Mouse (Mus musculus) WW6 (cell line): ENCODE measurements around the gene Cntfr.
A peak's percentile ranks its signal among the peaks of the same experiment; 100 is the strongest.

Experiments
- DNase-seq: peaks from one replicate; pipeline ENCODE4 v3.0.0-alpha.2; 2013; ENCODE audit warnings: low read depth, low spot score

The Cntfr gene

DNA sequence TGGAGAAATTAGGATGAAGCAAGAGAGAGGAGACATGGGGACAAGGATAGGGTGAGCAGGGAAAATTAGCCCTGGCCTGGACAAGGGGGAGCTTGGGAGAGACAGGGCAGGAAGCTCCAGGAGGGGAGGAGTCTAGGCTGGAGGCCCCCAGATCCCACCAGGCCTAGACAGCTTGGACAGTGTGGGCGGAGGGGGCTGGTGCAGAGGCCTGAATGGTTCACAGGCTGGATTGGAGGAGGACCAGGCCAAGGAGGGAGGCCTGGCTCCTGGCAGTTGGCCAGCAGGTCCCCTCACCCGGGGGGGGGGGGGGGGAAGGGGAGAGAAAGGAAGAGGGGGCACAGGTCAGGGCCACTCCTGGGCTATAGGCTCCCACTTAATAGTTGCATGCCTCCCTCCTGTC is 17.6 kb downstream of the Cntfr start:
- DNase-seq: no peak

DNA sequence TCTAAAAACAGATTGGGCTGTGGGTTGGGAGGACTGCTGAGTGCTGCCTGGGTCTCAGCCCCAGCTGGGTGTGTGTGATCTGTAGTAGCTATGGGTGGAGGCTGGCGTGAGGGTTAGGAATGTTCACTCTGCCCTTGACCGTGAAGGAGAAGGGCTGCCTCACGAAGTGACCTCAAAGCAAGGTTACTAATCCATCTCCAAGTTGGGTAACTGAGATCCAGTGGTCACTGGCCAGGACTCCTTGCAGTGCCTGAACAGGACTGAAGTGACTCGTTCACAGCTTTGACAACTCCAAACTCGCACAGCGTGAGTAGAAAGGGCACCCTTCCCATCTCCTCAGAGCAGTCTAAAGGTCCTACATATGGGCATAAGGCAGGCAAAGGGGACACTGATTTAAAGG is 18.0 kb downstream of the Cntfr start:
- DNase-seq: no peak

DNA sequence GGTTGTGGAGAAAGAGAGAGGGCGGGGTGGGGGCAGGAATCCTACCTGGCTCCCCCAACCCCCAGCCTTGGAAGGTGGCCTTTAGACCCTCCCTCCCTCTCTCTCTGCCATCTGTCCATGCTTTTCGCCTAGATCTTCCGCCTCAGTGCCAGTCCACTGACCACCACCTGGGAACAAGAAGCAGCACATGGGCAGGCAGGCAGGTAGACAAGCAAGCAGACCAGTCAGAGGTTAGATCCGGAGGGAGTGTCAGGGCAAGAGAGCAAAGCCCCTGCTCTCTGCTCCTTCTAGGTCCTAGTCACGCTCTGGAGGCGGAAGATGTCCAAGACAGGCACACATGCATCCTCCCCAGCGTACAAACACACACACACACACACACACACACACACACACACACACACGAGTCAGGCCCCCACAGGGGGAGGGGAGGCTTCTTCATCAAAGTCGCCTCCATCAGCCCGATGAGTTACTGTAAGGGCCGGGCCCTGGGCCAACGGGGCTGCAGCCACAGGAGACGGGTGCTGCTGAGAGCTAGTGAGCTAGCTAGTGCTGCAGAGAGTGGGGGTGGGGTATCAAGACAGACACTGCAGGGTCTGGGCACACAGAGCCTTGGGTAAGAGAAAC is 19.8 kb downstream of the Cntfr start:
- no peak for DNase-seq

DNA sequence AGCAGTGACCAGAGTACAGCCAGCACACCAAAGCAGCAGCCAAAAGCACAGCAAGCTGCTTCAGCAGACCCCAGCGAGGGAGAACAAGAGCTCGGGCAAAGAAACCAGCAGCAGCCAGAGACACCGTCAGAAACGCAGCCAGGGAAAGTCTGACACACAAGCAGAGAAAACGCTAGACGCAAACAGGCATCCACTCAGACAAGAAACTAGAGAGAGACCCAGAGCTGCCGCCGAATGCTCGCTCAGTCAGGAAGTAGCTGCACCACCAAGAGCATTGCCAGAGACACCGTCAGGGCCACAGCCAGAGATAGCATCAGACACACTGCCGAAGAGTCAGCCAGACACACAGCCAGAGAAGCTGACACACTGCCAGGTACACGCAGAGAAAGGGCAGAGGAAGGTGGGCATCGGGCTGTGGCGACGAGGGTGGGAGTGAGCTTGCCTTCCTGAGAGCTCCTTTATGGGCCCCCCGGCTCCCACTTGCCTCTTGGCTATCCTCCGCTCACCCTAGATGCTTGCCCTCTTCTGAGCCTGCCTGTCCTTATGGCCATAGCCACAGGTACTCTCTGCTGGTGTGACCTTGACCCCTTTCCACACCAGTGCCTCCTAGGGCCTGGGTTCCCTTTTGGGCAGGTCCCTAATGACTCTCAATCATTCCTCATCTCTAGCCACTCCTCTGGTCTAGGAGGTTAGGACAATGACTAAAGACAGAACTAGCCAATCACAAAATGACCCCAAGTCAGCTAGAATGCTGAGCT is 20.5 kb downstream of the Cntfr start:
- DNase-seq: no peak

DNA sequence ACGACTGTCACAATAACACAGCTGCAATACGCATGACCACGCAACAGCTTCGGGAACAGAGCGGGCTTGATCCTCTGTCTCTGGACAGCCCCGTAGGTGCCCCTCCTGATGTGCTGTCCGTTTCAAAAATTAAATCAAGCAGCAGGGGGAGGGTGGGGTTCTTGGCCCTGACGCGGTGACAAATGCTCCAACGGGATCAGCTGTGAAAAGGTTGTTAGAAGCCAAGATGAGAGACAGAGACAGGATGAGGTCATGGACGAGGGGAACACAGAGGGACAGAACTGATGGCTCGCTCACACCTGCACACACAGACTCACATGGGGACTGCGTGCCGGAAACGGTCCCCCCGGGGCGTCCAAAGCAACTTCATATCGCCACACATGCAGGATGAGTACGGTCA is 23.7 kb downstream of the Cntfr start:
- no peak for DNase-seq

DNA sequence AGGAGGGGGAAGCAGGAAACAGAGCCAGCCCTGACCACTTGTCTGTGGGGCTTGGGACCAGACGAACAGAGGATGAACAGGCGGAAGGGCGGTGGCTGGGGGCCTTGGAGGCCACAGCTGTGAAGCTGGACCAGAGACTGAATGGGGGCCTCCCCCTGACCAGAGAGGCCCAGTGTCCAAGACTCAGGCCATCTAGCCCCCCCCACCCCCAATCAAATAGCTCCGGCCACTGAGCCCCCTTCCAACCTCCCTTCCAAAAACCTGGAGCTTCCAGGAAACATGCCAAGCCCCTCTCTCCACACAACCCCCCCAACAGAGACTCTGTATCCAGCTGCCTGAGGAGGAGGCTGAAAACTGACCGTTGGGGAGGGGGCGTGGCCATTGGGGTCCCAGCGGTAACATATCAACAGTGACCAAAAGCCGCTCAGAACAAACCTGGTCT is 24.3 kb downstream of the Cntfr start:
- DNase-seq: no peak

DNA sequence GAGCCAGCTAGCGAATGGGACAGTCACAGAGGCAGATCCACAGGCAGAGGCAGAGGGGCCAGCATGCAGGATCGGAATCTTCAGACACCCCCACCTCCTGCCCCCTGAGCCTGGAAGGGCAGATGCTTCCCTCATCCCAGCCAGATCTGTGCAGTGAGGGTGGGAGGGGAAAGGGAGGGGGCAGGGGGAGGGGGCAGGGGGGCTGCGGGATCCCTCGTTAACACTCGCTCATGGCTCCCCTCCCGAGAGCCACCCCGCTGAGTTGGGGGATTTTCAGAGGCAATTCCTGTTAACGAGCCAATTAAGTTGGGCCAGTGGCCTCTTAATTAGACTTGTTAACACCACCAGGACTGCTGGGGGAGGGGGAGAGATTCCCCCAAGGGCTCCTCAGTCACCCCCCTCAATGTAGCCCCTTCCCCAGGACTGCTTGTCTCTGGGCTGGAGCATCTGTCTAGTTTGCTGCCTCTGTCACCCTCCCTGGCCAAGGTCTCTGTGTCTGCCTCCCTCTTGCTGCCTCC is 24.9 kb downstream of the Cntfr start:
- DNase-seq: no peak

DNA sequence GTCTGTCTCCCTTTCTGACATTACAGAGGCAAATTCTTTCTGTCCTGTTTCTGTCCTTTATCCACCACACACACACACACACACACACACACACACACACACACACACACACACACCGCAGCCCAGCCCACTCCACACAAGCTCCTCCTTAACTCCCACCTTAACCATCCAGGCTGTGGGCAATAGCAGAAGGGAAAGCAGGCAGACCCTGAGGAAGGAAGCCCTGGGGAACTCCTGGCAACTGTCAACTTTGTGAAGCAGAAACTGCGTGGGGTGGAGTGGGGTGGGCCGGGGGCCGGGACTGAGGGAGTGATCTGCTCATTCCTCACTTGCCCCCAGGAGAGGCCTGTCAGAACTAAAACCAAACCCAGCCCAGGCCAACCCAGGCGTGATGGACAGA is 25.4 kb downstream of the Cntfr start:
- DNase-seq: no peak

DNA sequence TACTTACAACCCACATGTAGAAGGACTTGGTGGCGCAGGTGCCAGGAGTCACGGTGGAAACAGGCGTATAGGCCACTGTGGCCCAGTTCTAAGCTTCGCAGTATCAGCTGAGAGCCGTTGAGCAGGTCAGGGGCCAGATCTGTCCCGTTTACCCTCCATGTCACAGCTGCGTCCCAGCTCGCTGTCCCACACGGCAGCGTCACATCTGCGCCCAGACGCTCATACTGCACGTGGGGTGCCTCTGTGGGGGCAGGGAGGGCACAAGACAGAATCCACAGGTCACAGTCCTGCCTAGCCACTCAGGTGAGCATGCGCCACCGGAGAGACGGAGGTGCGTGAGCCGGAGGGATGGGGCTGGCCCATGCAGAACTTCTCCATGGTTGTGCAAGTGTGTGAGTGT is 26.1 kb downstream of the Cntfr start:
- DNase-seq: no peak

DNA sequence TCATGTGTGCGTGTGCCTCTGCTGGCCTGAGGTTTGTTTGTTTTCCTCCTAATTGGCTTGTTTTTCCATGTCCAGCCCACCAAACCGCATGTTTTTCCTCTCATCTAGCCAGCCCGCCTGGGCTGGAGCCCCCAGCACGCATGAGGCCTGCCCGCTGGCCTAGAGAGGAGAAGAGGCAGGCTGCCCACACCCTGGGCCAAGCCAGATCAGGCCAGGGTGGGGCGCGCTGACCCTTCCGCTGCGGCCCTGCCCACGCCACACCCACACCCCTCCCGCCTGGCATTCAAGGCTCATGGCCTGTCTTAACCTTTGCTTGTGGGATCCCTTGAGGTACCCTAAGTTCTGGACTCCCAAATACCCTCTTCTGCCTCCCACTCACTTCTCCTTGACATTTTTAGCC is 30.2 kb downstream of the Cntfr start:
- DNase-seq: no peak

DNA sequence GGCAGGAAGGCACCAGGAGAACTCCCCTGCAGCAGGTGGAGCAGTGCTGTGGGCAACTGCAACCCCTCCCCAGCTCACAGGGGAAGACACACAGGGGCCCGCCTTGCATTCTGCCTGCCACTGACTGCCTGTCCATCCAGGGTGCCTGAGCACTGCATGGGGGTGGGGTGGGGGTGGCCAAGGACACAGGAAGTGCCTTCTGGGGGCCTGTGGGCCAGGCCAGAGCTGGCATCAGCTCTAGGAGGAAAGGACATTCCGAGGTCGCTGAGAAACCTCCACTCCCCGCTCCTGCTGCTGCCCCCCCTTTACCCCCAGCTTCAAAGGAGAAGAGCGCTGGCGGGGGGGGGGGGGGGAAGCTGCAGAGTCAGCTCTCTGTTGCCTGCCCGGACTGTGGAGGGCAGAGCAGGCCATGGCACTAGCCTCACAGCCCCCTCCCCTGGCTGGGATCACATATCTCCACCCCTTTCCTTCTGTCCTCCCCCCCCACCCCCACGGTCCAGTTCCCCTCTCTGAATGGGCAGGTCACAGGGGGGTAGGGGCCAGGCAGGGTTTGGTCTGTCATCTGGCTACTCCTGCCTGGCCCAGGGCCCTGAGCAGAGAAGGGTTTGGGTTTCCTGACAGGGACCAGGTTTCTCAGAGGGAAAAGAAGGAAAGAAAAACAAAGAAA is 31.7 kb downstream of the Cntfr start:
- DNase-seq: no peak

DNA sequence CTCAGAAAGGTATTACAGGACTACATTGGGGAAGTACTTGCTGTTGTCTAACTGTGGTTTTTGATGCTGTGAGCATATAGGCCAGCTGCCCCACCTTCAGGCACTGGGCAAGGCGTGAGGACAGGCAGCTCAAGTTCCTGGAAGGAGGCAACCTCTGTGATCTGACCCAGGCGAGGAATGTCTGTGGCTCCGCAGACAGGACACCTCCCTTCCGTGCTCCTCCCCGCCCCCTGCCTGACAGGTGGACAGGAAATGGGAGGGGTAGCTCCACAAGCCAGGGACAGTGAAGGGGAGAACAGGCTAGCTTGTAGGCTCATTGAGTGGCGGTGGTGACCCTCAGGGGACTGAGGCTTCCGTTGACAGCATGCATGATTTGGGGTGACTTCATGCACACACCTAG is 32.4 kb downstream of the Cntfr start:
- DNase-seq: no peak

DNA sequence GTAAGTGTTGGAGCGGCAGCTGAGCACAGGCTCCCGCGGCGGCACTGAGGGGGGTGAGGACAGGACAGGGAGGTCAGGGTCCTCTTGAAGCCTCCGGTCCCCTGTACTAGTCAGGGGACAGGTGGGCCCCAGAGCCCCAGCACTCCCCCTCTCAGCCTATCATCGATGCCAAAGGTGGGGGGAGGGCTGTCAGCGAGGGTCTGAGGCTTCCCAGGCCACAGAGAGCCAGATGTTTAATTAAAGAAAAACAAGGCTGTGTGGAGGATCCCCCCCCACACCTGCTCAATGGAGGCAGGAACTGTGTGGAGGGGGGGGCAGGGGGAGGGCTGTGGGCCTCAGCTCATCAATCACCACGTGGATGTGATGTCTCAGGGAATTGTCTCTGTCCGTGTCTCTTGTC is 33.3 kb downstream of the Cntfr start:
- DNase-seq: no peak

DNA sequence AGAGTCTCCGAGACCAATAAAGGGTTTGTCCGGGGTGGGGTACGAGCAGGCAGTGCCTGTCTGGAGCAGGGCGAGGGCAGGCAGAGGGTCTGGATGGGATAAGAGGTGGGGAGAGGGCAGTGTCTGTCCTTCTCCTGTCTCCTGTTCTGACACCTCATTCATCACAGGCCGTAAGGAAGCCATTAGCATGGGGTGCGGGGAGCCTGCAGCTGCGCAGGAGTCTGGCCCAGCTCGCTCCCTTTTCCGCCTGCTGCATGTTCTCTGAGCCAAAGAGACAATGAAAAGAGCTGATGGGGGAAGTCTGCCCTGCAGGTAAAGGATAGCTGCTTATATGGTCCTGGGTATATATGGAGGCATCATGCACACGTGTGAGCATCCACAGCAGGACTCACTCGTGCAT is 34.2 kb downstream of the Cntfr start:
- no peak for DNase-seq

DNA sequence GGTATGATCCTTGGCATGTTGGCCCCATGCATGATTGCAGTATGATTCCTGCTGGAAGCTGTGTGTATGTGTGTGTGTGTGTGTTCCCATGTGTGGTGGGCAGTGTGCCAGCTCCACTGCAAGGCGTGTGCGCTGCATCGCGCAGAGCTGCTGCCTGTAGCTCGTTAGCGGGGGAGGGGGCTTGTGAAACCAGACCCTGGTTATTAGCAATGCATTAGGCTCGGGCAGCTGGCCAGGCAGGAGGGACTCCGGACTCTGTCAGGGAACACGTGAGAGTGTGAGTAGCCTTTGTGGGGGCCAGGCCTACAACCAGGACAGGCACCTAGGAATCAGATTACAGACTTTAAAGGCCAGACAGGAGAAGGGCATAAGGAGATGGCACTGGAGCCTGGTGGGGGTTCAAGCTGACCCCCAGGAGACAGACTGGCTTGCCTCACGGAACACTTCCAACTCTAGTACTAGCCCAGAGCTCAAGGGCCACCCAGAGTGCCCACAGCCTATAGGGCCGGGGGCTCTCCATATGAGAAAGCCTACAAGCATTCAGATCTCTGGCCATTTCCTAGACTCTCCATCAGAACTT is 35.9 kb downstream of the Cntfr start:
- DNase-seq: no peak

DNA sequence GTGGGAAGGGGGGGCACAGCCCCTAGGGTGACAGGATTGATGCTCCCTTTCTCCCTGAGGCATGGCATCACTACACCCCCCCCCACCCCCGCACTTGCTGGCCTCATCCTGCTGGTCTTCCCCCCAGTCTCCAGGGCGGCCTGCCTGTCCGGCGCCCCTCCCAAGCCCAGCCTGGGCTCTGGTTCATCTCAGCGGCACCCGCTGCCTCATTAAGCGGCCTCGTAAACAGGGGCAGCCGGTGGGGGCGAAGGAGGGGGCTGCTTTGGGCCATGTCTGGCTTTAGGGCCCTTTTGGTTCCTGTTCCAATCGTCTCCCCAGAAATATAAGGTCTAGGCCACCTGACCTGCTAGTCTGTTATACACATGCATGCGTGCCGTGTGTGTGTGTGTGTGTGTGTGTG is 37.3 kb downstream of the Cntfr start:
- DNase-seq: no peak

DNA sequence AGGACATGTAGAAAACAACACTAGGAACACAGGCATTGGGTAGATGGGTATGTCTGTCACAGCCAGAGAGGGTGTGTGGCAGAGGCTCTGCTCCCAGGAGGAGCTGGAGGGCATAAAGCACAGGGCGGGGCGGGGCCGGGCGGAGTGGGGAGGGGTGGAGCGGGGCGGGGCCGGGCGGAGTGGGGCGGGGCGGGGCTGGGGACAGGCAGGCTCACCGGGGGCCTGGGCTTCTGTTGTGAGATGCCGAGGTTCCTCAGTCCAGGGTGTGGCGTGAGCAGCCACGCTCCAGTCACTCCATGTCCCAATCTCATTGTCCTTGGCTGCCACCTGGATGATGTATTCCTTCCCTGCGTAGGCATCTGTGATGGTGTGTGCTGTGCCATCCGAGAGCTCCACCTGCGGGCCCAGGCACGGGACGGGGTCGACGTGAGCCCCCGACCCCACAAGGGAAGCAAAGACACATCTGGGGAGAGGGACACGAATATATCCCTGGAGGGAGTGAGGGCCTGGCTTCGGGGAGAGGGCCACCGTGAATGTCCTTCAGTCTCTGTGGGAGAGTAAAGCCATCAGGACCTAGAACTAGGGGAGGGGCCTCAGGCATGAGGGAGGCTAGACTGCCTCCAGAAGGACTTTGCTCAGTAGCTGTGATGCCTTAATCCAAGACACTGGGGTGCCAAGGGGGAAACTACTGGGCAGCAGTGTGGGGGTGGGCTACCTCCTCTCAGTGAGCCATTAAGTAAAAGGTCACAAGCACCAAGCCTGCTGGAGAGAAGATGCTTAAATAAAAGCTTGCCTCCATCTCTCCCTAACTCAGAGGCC is 38.1 kb downstream of the Cntfr start:
- DNase-seq: no peak

DNA sequence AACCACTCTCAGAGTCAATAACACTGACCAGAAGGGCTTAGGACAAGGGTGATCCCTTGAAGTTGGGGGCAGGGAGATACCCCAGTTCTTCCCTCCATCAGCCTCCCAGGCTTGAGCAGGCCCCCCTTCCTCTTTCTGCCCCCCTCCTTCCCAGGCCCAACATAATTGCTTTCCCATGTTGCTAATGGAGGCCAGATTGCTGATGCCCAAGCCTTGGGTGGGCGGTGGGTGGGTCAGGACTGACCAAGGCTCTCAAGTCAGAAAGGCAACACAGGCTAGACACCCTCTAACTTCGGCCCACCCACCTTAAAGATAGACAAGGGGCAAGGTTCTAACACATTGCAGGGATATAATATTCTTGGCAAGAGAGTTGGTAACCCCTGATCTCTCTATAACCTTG is 41.4 kb downstream of the Cntfr start:
- DNase-seq: no peak

DNA sequence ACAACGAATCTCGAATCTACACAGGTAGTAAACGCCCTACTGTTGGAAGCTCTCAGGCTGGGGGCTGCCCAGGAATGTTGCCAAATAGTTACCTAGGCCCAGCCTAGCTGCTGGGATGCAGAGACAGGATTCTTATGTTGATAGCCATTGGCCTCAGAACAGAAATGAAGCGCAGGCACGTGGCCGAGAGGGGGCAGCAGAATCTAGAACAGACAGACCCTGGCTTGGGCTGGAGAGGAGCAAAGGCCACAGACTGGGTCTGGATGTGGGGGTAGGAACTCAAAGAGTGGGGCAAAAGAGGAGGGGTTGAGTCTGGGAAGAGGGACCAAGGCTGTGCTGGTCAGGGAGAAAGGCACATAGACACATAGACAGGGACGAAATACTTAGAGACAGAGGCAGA is 42.7 kb downstream of the Cntfr start:
- DNase-seq: peak; percentile 40

DNA sequence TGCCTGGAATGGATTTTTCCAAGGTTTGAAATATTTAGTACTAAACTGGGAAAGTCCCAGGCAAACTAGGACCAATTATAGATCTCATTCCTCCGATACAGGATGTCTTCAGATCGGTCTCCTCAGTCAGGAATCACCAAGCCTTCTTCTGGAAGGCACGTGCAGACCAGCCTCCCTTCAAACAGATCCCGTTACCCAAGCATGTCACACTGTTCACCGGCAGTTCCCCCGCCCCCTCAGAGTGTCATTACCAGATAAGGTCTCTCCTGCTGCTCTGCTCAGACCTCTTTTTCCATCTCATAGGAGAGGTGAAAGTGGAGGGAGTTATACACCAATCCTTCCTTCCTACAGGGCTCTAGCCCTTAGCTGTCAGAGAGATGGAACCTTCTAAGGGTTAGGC is 43.2 kb downstream of the Cntfr start:
- DNase-seq: no peak

DNA sequence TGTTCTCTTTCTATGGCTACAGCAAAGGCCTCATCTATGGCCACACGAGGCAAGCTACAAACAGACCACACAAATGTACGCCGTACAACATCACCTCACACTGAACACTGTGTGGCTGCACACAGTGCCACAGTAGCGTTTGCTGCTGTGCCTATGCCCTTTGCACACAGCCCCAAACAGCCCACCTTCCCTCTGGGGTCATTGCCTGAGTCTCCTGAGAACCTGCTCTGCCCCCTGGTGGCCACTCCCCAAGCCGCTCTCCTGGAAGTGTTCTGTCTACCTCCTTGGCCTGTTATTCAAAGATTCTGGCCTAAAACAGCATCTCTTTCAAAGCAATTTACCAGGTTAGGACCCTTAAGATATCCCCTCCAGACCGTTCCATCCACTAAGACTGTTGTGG is 43.6 kb downstream of the Cntfr start:
- DNase-seq: peak; percentile 54

DNA sequence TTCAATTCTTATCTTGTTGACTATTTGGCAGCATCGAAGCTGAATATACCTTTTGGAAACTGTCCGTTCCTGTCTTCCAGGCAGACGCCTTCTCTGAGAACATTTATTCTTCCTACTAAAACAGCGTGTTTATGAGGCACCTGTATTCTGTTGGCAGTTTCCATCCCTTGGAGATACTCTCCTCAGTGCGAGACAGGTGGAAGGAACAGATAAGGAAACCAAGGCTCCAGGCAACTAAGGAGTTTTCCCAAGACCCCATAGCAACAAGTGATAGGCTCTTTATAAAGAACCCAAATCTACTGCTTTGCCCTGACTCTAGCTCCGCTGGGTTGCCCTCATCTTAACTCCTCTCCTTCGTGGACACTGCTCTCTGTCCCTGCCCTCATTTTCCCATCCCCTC is 48.3 kb downstream of the Cntfr start:
- no peak for DNase-seq
